Mouse (Mus musculus) intestine, embryonic 16.5 days (tissue): ENCODE results near the gene Nefh. TPM values are rescaled to one million over a fixed set of nuclear protein-coding genes. Genes with fewer than 3 reads are reported as not detected.

ENCODE experiments used
- ATAC-seq: fragments of 200-750 bp; cut with Nextera tagmentation; 2 replicates; pipeline ENCODE4 v1.8.0; 2017; ENCODE audit warnings: moderate TSS enrichment, moderate library complexity
- H3K27ac ChIP-seq: fragments of 300-500 bp; sonication (generic); 2 replicates; pipeline ENCODE4 v1.5.1; 2014; ENCODE audit warnings: mild to moderate bottlenecking, low read length
- H3K27me3 ChIP-seq: fragments of 300-500 bp; sonication (generic); replicated peaks from 2 replicates; pipeline ENCODE4 v1.6.1; 2014; ENCODE audit warnings: low read length, control low read depth, mixed read lengths; ENCODE audit not compliant: control insufficient read depth, insufficient read depth
- H3K36me3 ChIP-seq: fragments of 300-500 bp; sonication (generic); 2 replicates; pipeline ENCODE4 v1.6.1; 2014; ENCODE audit warnings: low read length, control low read depth; ENCODE audit not compliant: control insufficient read depth, insufficient read depth
- H3K4me1 ChIP-seq: fragments of 300-500 bp; sonication (generic); 2 replicates; pipeline ENCODE4 v1.6.1; 2014; ENCODE audit warnings: low read length, control low read depth, mixed read lengths; ENCODE audit not compliant: control insufficient read depth, insufficient read depth
- H3K4me2 ChIP-seq: fragments of 300-500 bp; sonication (generic); 2 replicates; pipeline ENCODE4 v1.6.1; 2014; ENCODE audit warnings: low read depth, low read length, control low read depth
- H3K4me3 ChIP-seq: fragments of 300-500 bp; sonication (generic); 2 replicates; pipeline ENCODE4 v1.5.1; 2014; ENCODE audit warnings: mild to moderate bottlenecking, low read length
- H3K9ac ChIP-seq: fragments of 300-500 bp; sonication (generic); 2 replicates; pipeline ENCODE4 v1.6.1; 2014; ENCODE audit warnings: low read depth, low read length
- H3K9me3 ChIP-seq: fragments of 300-500 bp; sonication (generic); 2 replicates; pipeline ENCODE4 v1.6.1; 2016; ENCODE audit warnings: low read length, control low read depth; ENCODE audit not compliant: control insufficient read depth
- WGBS: fragments of 180-500 bp; shearing (Covaris S2); extraction: QIAGEN DNeasy Blood & Tissue Kit; methylation state at CpG from one replicate; pipeline ENCODE4 v1.1.7; 2014; 5-methylcytosine and 5-hydroxymethylcytosine counted together
- polyA plus RNA-seq: library from polyadenylated mRNA; unstranded; fragments of >200 nt; fragmentation: Nextera tagmentation; extraction: Ambion mirVana; gene quantifications from 2 replicates; pipeline ENCODE4 v1.2.1, GENCODE M21; 2015

Gene Nefh
- polyA plus RNA-seq, 1 experiment from 2014 or later = 0.55 TPM

DNA sequence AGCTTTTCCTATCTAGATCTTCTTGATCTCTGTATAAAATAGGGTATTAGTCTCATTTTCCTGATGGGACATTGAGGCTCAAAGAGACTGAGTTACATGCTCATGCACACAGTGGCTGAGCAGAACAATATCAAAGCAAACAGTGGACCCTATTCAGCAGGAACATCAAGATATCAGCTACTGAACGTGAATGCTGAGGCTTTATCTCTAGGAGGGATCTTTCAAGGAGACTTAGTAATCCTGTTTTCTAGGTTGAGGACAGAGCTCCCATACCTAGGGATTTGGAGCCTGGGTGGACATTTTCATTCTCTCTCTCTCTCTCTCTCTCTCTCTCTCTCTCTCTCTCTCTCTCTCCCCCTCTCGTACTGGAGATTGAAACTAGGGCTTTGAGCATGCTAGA lies 35.7 kb upstream of the Nefh start:
- Histone ChIP-seq H3K9ac (no peak overlapping the region), H3K27ac (no peak overlapping the region), H3K9me3 (no peaks in the 10 kb centered on the region), H3K4me3 (no peak overlapping the region), H3K4me2 (no peak overlapping the region), H3K4me1 (peaks cover 7% of the 10 kb centered on the region; the same call in 1 of the 2 replicates), H3K36me3 (no peaks in the 10 kb centered on the region), H3K27me3 (no peaks in the 10 kb centered on the region)
- ATAC-seq = no peak
- WGBS = 70% methylated on average over 2 of the region's 2 CpGs

DNA sequence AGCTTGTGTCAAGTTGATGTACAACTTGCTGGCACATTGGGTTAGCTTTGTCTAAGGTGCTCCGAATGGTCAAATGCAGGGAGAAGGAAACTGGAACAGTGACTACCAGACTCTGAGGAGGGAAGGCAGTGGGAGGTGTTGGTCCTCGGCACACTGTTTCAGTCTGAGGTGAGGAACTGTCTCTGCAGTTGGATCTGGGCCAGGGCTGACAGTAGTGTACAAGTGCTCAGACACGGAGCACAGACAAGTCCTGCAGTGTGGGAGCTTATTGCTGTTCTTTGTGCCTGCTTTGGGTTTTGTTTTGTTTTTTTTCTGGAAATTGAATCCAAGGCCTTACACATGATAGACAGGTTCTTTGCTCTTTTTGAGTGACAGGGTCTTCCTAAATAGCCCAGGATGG lies 35.1 kb upstream of the Nefh start:
- 69% methylated on average over 3 of the region's 3 CpGs for WGBS
- no peak for ATAC-seq

GRCm38 (mm10) chr11:4975623-4976022 lies 27.8 kb upstream of the Nefh start:
- 6% methylated on average over 14 of the region's 14 CpGs for WGBS
- Histone ChIP-seq H3K4me3 (no peak overlapping the region), H3K4me2 (no peak overlapping the region; the same call in 1 of the 2 replicates), H3K27ac (no peak overlapping the region), H3K27me3 (no peaks in the 10 kb centered on the region), H3K36me3 (no peaks in the 10 kb centered on the region), H3K4me1 (0 out of 2 replicates have a peak, but pooled peaks cover 3% of the 10 kb centered on the region), H3K9me3 (no peaks in the 10 kb centered on the region), H3K9ac (no peak overlapping the region)
- ATAC-seq = peak; percentile 53; the same call in 1 of the 2 replicates

More for the DNA sequence above, 35.1 kb upstream of the Nefh start:
- no peak overlapping the region for H3K4me3 ChIP-seq
- peaks cover 7% of the 10 kb centered on the region; the same call in 1 of the 2 replicates for H3K4me1 ChIP-seq
- no peak overlapping the region for H3K9ac ChIP-seq
- H3K9me3 ChIP-seq = no peaks in the 10 kb centered on the region
- H3K4me2 ChIP-seq = no peak overlapping the region
- no peak overlapping the region for H3K27ac ChIP-seq
- no peaks in the 10 kb centered on the region for H3K36me3 ChIP-seq
- H3K27me3 ChIP-seq = no peaks in the 10 kb centered on the region

DNA sequence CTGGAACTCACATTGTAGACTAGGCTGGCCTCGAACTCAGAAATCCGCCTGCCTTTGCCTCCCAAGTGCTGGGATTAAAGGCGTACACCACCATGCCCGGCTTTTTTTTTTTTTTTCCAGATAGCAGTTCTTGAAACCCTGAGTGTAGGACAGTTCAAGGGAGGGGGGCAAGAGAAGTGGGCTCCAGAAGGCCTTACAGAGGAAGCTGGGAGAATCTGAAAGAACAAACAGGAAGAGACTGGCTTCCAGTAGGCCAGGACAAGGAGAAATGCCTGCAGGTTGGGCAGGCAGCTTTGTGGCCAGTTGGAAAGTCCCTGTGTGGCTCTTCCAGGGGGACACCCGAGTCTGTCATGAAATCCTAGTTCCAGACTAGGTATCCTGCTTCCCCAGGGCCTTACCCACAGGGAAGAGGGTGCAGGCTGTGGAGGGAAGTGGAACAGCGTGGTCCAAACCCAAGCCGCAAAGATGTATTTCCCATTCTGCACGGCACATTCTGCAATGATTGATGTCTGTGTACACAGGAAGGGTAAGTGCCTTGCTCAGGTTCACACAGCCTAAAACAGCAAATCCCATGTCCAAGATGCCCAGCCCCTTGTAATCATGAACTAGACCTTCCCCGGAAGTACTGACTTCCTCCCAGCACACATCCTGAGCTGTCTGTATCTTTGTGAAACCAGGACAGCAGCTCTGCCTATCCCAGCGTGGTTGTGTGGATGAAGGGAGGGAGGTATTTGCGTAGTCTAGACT lies 26.7 kb upstream of the Nefh start:
- Histone ChIP-seq H3K4me3 (no peak overlapping the region), H3K9me3 (no peaks in the 10 kb centered on the region), H3K36me3 (no peaks in the 10 kb centered on the region), H3K27ac (0 out of 2 replicates have a peak overlapping the region, but pooled peaks have one; percentile 29), H3K4me2 (no peak overlapping the region), H3K4me1 (0 out of 2 replicates have a peak, but pooled peaks cover 3% of the 10 kb centered on the region), H3K27me3 (no peaks in the 10 kb centered on the region), H3K9ac (no peak overlapping the region)
- ATAC-seq = no peak
- 65% methylated on average over 11 of the region's 11 CpGs for WGBS

- Histone ChIP-seq H3K9ac (no peak overlapping the region), H3K4me2 (no peak overlapping the region), H3K9me3 (no peaks in the 10 kb centered on the region), H3K36me3 (no peaks in the 10 kb centered on the region), H3K27ac (no peak overlapping the region), H3K4me1 (0 out of 2 replicates have a peak, but pooled peaks cover 3% of the 10 kb centered on the region), H3K27me3 (no peaks in the 10 kb centered on the region), H3K4me3 (no peak overlapping the region)
- ATAC-seq = no peak
- WGBS = 85% methylated on average over 2 of the region's 2 CpGs
Observed at GRCm38 (mm10) chr11:4973871-4974256, 26.0 kb upstream of the Nefh start.

GRCm38 (mm10) chr11:4972967-4973870 lies 25.4 kb upstream of the Nefh start:
- Histone ChIP-seq H3K4me3 (no peak overlapping the region), H3K4me1 (0 out of 2 replicates have a peak, but pooled peaks cover 3% of the 10 kb centered on the region), H3K27me3 (no peaks in the 10 kb centered on the region), H3K4me2 (no peak overlapping the region), H3K36me3 (no peaks in the 10 kb centered on the region), H3K9ac (no peak overlapping the region), H3K27ac (no peak overlapping the region), H3K9me3 (no peaks in the 10 kb centered on the region)
- ATAC-seq = no peak
- WGBS = 56% methylated on average over 13 of the region's 13 CpGs

DNA sequence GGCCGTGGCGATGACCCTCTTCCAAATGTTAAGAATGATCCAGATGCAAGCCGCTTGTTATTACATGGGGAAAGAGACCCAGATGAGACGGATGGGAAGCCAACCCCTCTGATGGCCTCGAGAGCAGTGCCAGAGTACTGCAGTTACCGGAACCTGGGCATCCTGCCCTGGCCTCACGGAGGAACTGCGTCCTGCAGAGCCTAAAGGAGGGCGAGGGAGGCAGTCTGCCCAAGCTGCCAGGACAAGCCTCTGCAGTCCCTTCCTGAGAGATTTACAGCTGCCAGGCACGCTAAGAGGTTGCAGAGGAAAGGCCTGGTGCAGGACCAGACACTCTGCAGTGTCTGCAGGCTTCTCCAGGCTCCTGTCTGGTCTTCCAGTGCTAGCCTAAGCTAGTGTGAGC lies 20.5 kb upstream of the Nefh start:
- Histone ChIP-seq H3K4me3 (no peak overlapping the region), H3K36me3 (no peaks in the 10 kb centered on the region), H3K9ac (no peak overlapping the region), H3K9me3 (no peaks in the 10 kb centered on the region), H3K27me3 (no peaks in the 10 kb centered on the region), H3K4me2 (no peak overlapping the region), H3K27ac (no peak overlapping the region), H3K4me1 (0 out of 2 replicates have a peak, but pooled peaks cover 1% of the 10 kb centered on the region)
- ATAC-seq = no peak
- WGBS = 56% methylated on average over 10 of the region's 10 CpGs

DNA sequence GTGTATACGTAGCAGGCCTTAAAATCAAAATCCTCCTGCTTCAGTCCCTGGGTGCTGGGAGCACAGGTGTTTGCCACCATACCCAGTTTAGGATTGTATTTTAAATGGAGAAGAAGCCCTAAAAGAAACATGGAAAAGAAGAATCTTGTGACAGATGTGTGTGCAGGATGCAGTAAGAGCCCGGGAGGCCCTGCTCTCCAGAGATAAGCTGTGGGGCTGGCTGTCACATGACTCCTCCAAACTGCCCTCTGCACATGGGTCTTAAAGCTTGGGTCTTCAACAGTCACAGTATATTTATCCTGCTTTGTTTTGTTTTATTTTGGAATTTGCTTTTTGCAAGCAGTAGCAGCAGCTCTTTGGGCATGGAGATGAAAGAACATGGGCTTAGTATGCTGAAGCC lies 19.7 kb upstream of the Nefh start:
- no peak for ATAC-seq
- Histone ChIP-seq H3K9ac (no peak overlapping the region), H3K9me3 (no peaks in the 10 kb centered on the region), H3K4me2 (no peak overlapping the region), H3K27ac (no peak overlapping the region), H3K4me1 (no peaks in the 10 kb centered on the region), H3K4me3 (no peak overlapping the region), H3K36me3 (no peaks in the 10 kb centered on the region), H3K27me3 (no peaks in the 10 kb centered on the region)
- 45% methylated on average over 2 of the region's 2 CpGs for WGBS

- no peaks in the 10 kb centered on the region for H3K36me3 ChIP-seq
- no peaks in the 10 kb centered on the region for H3K27me3 ChIP-seq
- H3K27ac ChIP-seq = no peak overlapping the region
- no peaks in the 10 kb centered on the region for H3K4me1 ChIP-seq
- H3K9me3 ChIP-seq = no peaks in the 10 kb centered on the region
- no peak for ATAC-seq
- no peak overlapping the region for H3K9ac ChIP-seq
- H3K4me3 ChIP-seq = no peak overlapping the region
- WGBS = 65% methylated on average over 5 of the region's 5 CpGs
- no peak overlapping the region for H3K4me2 ChIP-seq
Observed at GRCm38 (mm10) chr11:4966888-4967287, 19.0 kb upstream of the Nefh start.
